Mouse (Mus musculus) liver, embryonic 12.5 days (tissue): ENCODE measurements around the gene 6820408C15Rik. TPM values are rescaled to one million over a fixed set of nuclear protein-coding genes. Genes with fewer than 3 reads are reported as not detected.
A peak's percentile ranks its signal among the peaks of the same experiment; 100 is the strongest.

Source experiments
- ATAC-seq: fragments of 200-750 bp; cut with Nextera tagmentation; 2 replicates; pipeline ENCODE4 v1.8.0; 2017; ENCODE audit warnings: moderate number of reproducible peaks, mild to moderate bottlenecking, moderate library complexity
- H3K27ac ChIP-seq: fragments of 300-500 bp; sonication (generic); 2 replicates; pipeline ENCODE4 v1.5.1; 2016; ENCODE audit warnings: mild to moderate bottlenecking
- H3K27me3 ChIP-seq: fragments of 300-500 bp; sonication (generic); replicated peaks from 2 replicates; pipeline ENCODE4 v1.6.1; 2016; ENCODE audit warnings: mild to moderate bottlenecking, moderate library complexity
- H3K36me3 ChIP-seq: fragments of 300-500 bp; sonication (generic); 2 replicates; pipeline ENCODE4 v1.6.1; 2016; ENCODE audit warnings: mild to moderate bottlenecking, moderate library complexity
- H3K4me1 ChIP-seq: fragments of 300-500 bp; sonication (generic); 2 replicates; pipeline ENCODE4 v1.6.1; 2016
- H3K4me2 ChIP-seq: fragments of 300-500 bp; sonication (generic); 2 replicates; pipeline ENCODE4 v1.6.1; 2016; ENCODE audit warnings: mild to moderate bottlenecking, moderate library complexity
- H3K4me3 ChIP-seq: fragments of 300-500 bp; sonication (generic); 2 replicates; pipeline ENCODE4 v1.5.1; 2016; ENCODE audit warnings: mild to moderate bottlenecking, moderate library complexity
- H3K9ac ChIP-seq: fragments of 300-500 bp; sonication (generic); 2 replicates; pipeline ENCODE4 v1.6.1; 2016; ENCODE audit warnings: mild to moderate bottlenecking, moderate library complexity
- H3K9me3 ChIP-seq: fragments of 300-500 bp; sonication (generic); replicated peaks from 2 replicates; pipeline ENCODE4 v1.6.1; 2016; ENCODE audit warnings: mild to moderate bottlenecking, moderate library complexity
- WGBS: fragments of 180-500 bp; shearing (Covaris S2); methylation state at CpG from one replicate; pipeline ENCODE4 v1.1.7; 2016; ENCODE audit not compliant: insufficient replicate concordance; 5-methylcytosine and 5-hydroxymethylcytosine counted together
- polyA plus RNA-seq: library from polyadenylated mRNA; unstranded; fragments of >200 nt; fragmentation: Nextera tagmentation; extraction: Ambion mirVana; gene quantifications from 2 replicates; pipeline ENCODE4 v1.2.1, GENCODE M21; 2016

6820408C15Rik gene
- polyA plus RNA-seq, result 0.27 and 0.35 TPM in 2 replicates

- H3K27me3 ChIP-seq, result no peaks in the 10 kb centered on the region
- peaks cover 14% of the 10 kb centered on the region for H3K36me3 ChIP-seq
- peak within 1 kb of the TSS; percentile 93 for H3K27ac ChIP-seq
- peak within 1 kb of the TSS; percentile 98 for H3K9ac ChIP-seq
- ATAC-seq, result 0 out of 2 replicates have a peak, but pooled peaks have one; percentile 0
- H3K9me3 ChIP-seq, result peaks cover 9% of the 10 kb centered on the region
- WGBS, result 32% methylated on average over 4 of the region's 4 CpGs
- H3K4me3 ChIP-seq, result peak within 1 kb of the TSS; percentile 98
- H3K4me2 ChIP-seq, result peak within 1 kb of the TSS; percentile 91
- H3K4me1 ChIP-seq, result peaks cover 44% of the 10 kb centered on the region
Measured at GRCm38 (mm10) chr2:152415287-152415686, at the start of gene 6820408C15Rik. Gene 6820408C15Rik, plus strand, starts transcription at chr2:152415587.

GRCm38 (mm10) chr2:152367917-152368316 lies 47.5 kb upstream of the 6820408C15Rik start:
- peaks cover 31% of the 10 kb centered on the region for H3K27me3 ChIP-seq
- WGBS, result 58% methylated on average over 5 of the region's 5 CpGs
- H3K9me3 ChIP-seq, result no peaks in the 10 kb centered on the region
- H3K36me3 ChIP-seq, result no peaks in the 10 kb centered on the region
- H3K4me1 ChIP-seq, result peaks cover 10% of the 10 kb centered on the region
- no peak overlapping the region for H3K9ac ChIP-seq
- no peak overlapping the region for H3K27ac ChIP-seq
- no peak overlapping the region for H3K4me2 ChIP-seq
- H3K4me3 ChIP-seq, result no peak overlapping the region
- ATAC-seq, result no peak

GRCm38 (mm10) chr2:152368532-152369140 lies 46.8 kb upstream of the 6820408C15Rik start:
- Histone ChIP-seq H3K4me2 (no peak overlapping the region), H3K27me3 (peaks cover 31% of the 10 kb centered on the region), H3K36me3 (no peaks in the 10 kb centered on the region), H3K9me3 (no peaks in the 10 kb centered on the region), H3K4me1 (peaks cover 9% of the 10 kb centered on the region), H3K27ac (no peak overlapping the region), H3K4me3 (no peak overlapping the region), H3K9ac (no peak overlapping the region)
- no peak for ATAC-seq
- WGBS, result 20% methylated on average over 14 of the region's 14 CpGs

GRCm38 (mm10) chr2:152372104-152372503 lies 43.3 kb upstream of the 6820408C15Rik start:
- no peak for ATAC-seq
- H3K27ac ChIP-seq, result no peak overlapping the region
- 68% methylated on average over 7 of the region's 7 CpGs for WGBS
- H3K4me1 ChIP-seq, result 0 out of 2 replicates have a peak, but pooled peaks cover 11% of the 10 kb centered on the region
- no peaks in the 10 kb centered on the region for H3K9me3 ChIP-seq
- H3K4me2 ChIP-seq, result no peak overlapping the region
- H3K9ac ChIP-seq, result no peak overlapping the region
- H3K36me3 ChIP-seq, result no peaks in the 10 kb centered on the region
- peaks cover 65% of the 10 kb centered on the region for H3K27me3 ChIP-seq
- H3K4me3 ChIP-seq, result no peak overlapping the region

- WGBS, result 44% methylated on average over 4 of the region's 4 CpGs
- ATAC-seq, result no peak
- Histone ChIP-seq H3K4me2 (no peak overlapping the region), H3K36me3 (no peaks in the 10 kb centered on the region), H3K4me1 (0 out of 2 replicates have a peak, but pooled peaks cover 11% of the 10 kb centered on the region), H3K27me3 (peaks cover 66% of the 10 kb centered on the region), H3K9me3 (no peaks in the 10 kb centered on the region), H3K9ac (no peak overlapping the region), H3K4me3 (no peak overlapping the region), H3K27ac (no peak overlapping the region)
Measured at GRCm38 (mm10) chr2:152372661-152373060, 42.7 kb upstream of the 6820408C15Rik start.

- no peak overlapping the region for H3K9ac ChIP-seq
- H3K36me3 ChIP-seq, result no peaks in the 10 kb centered on the region
- peaks cover 74% of the 10 kb centered on the region for H3K27me3 ChIP-seq
- no peak overlapping the region for H3K27ac ChIP-seq
- H3K4me1 ChIP-seq, result 0 out of 2 replicates have a peak, but pooled peaks cover 10% of the 10 kb centered on the region
- no peak overlapping the region for H3K4me3 ChIP-seq
- H3K4me2 ChIP-seq, result no peak overlapping the region
- ATAC-seq, result peak; percentile 21; the same call in 1 of the 2 replicates
- WGBS, result 61% methylated on average over 9 of the region's 9 CpGs
- no peaks in the 10 kb centered on the region for H3K9me3 ChIP-seq
Measured at GRCm38 (mm10) chr2:152373547-152373946, 41.8 kb upstream of the 6820408C15Rik start.

GRCm38 (mm10) chr2:152375652-152376344 lies 39.6 kb upstream of the 6820408C15Rik start:
- no peaks in the 10 kb centered on the region for H3K9me3 ChIP-seq
- no peaks in the 10 kb centered on the region for H3K36me3 ChIP-seq
- no peak overlapping the region for H3K4me2 ChIP-seq
- WGBS, result 12% methylated on average over 21 of the region's 21 CpGs
- H3K27me3 ChIP-seq, result peaks cover 59% of the 10 kb centered on the region
- no peak overlapping the region for H3K9ac ChIP-seq
- H3K4me3 ChIP-seq, result no peak overlapping the region
- H3K4me1 ChIP-seq, result 0 out of 2 replicates have a peak, but pooled peaks cover 8% of the 10 kb centered on the region
- H3K27ac ChIP-seq, result no peak overlapping the region
- no peak for ATAC-seq

- 0 out of 2 replicates have a peak, but pooled peaks cover 8% of the 10 kb centered on the region for H3K4me1 ChIP-seq
- no peak within 1 kb of the TSS for H3K9ac ChIP-seq
- no peak within 1 kb of the TSS for H3K4me3 ChIP-seq
- WGBS, result 7% methylated on average over 16 of the region's 16 CpGs
- H3K9me3 ChIP-seq, result no peaks in the 10 kb centered on the region
- no peak within 1 kb of the TSS for H3K4me2 ChIP-seq
- H3K27ac ChIP-seq, result no peak within 1 kb of the TSS
- H3K36me3 ChIP-seq, result no peaks in the 10 kb centered on the region
- 0 out of 2 replicates have a peak, but pooled peaks have one; percentile 21 for ATAC-seq
- peaks cover 54% of the 10 kb centered on the region for H3K27me3 ChIP-seq
Measured at GRCm38 (mm10) chr2:152376345-152376741, 39.0 kb upstream of the 6820408C15Rik start, which contains the start of gene Nrsn2. Gene Nrsn2, minus strand, starts transcription at chr2:152376638.

GRCm38 (mm10) chr2:152384191-152384590 lies 31.2 kb upstream of the 6820408C15Rik start:
- H3K27ac ChIP-seq, result no peak overlapping the region
- 72% methylated on average over 4 of the region's 4 CpGs for WGBS
- H3K4me3 ChIP-seq, result no peak overlapping the region
- no peaks in the 10 kb centered on the region for H3K27me3 ChIP-seq
- no peaks in the 10 kb centered on the region for H3K9me3 ChIP-seq
- H3K36me3 ChIP-seq, result no peaks in the 10 kb centered on the region
- no peak for ATAC-seq
- no peak overlapping the region for H3K9ac ChIP-seq
- H3K4me2 ChIP-seq, result no peak overlapping the region
- no peaks in the 10 kb centered on the region for H3K4me1 ChIP-seq

- 23% methylated on average over 3 of the region's 3 CpGs for WGBS
- H3K4me2 ChIP-seq, result no peak overlapping the region
- H3K4me3 ChIP-seq, result no peak overlapping the region
- ATAC-seq, result no peak
- no peak overlapping the region for H3K27ac ChIP-seq
- H3K9ac ChIP-seq, result no peak overlapping the region
- H3K4me1 ChIP-seq, result peaks cover 42% of the 10 kb centered on the region
- H3K36me3 ChIP-seq, result no peaks in the 10 kb centered on the region
- H3K9me3 ChIP-seq, result no peaks in the 10 kb centered on the region
- no peaks in the 10 kb centered on the region for H3K27me3 ChIP-seq
Measured at GRCm38 (mm10) chr2:152392786-152393185, 22.6 kb upstream of the 6820408C15Rik start.

GRCm38 (mm10) chr2:152393225-152394017 lies 22.0 kb upstream of the 6820408C15Rik start:
- 59% methylated on average over 9 of the region's 9 CpGs for WGBS
- Histone ChIP-seq H3K4me2 (no peak overlapping the region), H3K4me3 (no peak overlapping the region), H3K4me1 (peaks cover 45% of the 10 kb centered on the region), H3K27ac (no peak overlapping the region), H3K36me3 (no peaks in the 10 kb centered on the region), H3K9ac (no peak overlapping the region), H3K9me3 (no peaks in the 10 kb centered on the region), H3K27me3 (no peaks in the 10 kb centered on the region)
- no peak for ATAC-seq
